Mouse (Mus musculus) ovary, postnatal 14 days (tissue): ENCODE results near the gene Zic1.

Source experiments
- DNase-seq: peaks from one replicate; pipeline ENCODE4 v3.0.0; 2022; ENCODE audit warnings: low spot score

The Zic1 gene

DNA sequence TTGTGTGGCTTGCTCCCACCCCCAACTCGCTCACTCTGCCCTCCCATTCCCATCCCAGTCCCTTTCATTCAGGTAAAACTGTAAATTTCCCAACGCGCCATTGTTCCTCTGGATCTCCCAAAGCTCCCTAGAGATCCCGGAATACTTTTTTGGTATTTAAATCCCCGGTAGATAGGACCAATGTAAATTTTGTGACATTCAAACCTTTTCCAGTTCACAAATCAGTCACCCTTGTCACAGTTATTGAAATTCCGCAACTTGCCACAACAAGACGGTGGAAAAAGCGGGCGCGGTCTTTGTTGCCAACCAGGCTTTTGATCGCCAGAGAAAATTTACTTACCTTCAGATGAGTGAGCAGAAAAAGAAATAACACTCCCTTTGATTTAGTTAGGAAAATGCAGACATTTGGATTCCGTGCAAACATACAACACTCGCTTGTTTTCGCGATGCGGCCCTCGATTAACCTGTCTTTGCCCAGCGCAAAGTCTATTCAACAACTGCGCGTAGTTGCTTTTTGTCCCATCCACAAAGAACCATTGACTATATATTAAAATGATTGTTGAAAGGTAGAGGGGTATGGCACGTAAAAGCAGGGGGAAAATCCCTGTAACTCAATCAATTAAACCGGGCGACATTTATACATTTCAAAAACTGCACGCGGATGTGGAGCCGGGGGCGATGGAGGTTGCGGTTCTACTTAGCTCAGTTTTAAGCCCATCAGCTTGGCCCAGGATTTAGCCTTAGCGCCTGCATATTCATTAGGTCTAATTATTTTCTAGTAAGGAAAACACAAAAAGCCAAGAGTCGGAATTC lies 1.6 kb upstream of the Zic1 start:
- no peak for DNase-seq

- DNase-seq = no peak
These were observed 802 bp upstream of the Zic1 start for GRCm38 (mm10) chr9:91366226-91366998.

GRCm38 (mm10) chr9:91364971-91365501 lies 574 bp downstream of the Zic1 start:
- no peak for DNase-seq

GRCm38 (mm10) chr9:91364127-91364970 lies 1.3 kb downstream of the Zic1 start:
- DNase-seq = no peak

DNA sequence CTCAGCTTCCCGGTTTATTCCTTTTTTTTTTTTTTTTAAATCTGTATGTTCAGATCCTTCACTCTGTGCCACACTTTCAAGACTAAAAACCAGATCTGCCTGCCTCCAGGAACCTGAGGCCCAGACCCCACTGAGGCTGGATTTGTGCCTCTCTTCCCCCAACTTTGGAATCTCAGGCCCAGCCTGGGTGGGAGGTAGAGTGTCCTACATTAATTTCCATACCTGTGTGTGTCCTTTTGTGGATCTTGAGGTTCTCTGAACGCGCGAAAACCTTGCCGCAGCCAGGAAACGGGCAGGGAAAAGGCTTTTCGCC lies 1.8 kb downstream of the Zic1 start:
- DNase-seq = no peak

DNA sequence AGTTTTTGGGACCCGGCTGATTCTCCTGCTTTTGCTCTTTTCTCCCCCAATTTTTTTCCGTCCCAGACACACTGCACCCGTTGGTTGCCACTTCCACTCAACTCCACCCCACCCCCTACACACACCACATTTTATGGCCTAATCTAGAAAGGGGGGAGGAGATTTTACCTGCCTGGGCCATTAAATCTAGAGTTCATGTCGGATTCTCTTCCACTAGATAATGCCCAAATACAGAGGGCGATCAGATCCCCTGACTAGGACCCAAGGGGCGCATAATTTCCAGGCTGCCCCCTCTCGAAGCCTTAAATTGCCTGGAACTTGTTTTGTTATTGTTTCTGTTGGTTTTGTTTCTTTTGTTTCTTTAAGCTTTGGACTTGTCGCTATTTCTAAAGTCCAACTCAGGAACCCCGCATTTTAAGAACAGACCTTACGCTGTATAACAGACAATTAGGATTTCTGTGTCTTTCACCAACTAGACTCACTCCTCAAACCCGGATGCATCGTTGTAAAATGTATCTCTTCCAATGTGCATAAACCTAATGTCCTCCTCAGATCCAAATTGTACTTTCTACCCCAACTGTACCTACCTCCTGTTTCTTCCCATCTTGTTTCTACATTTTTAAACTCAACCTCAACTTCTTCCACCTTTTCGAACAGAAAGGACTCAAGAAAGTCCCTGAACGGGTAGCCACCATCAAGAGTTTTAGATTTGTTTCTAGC lies 2.4 kb downstream of the Zic1 start:
- DNase-seq = no peak

- DNase-seq = no peak
These were observed 3.6 kb downstream of the Zic1 start, which contains the start of gene Zic4 for GRCm38 (mm10) chr9:91361856-91362601. Gene Zic4 (plus strand): TSS chr9:91362413.

DNA sequence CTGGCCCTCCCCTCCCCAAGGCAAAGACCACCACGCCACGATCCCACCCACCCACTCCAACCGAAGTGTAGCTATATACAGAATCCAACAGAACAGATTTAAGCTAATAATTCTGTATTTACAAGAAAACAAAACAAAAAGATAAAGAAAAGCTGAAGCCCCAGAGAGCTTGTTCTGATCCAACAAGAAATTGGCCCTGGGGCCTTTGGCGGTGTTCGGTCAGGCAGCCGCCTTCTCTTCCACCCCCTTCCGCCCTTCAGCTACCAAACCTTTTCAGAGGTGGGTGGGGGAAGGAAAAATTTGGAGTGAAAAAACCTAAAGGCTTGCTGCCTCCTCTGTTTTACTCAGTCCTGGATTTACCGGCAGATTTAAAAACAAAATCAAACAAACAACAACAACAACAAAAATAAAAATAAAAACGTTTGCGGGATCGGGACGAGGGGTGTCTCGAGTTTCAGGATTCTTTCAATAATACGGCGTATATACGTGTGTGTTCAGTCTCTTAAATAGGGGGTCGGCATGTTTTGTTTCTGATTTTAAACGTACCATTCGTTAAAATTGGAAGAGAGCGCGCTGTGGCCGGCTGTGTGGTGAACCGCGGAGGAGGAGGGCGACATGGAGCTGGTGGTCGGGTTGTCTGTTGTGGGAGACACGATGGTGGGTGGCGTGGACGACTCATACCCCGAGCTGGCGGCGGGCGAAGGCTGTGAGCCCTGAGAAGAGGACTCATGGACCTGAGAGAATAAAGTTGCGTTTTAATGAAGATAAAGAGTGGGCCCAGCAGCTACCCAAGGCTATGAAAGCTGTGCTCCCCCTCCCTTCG lies 4.4 kb downstream of the Zic1 start:
- DNase-seq = no peak

- no peak for DNase-seq
These were observed 5.2 kb downstream of the Zic1 start for GRCm38 (mm10) chr9:91360151-91361032.

GRCm38 (mm10) chr9:91358851-91359687 lies 6.5 kb downstream of the Zic1 start:
- no peak for DNase-seq

DNA sequence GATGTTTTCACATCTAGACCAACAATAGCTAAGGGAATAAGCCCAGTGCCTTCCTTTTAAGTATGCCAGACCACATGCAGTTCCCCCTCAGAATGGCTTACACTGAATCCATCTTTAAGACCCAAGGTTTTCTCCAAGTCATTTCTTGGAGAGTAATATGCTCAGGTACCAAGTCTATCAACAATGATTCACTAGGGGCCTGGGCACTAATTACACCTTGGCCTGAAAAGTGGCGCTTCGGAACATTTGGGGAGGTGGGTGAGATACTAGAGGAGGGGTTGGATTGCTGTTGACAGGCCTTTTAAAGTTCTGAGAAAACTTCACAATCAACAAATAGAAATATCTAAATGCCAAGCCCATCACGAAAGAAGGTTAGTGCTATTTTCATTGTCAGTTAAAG lies 8.3 kb downstream of the Zic1 start:
- DNase-seq = no peak

- no peak for DNase-seq
These were observed 9.3 kb downstream of the Zic1 start for GRCm38 (mm10) chr9:91356353-91356740.

DNA sequence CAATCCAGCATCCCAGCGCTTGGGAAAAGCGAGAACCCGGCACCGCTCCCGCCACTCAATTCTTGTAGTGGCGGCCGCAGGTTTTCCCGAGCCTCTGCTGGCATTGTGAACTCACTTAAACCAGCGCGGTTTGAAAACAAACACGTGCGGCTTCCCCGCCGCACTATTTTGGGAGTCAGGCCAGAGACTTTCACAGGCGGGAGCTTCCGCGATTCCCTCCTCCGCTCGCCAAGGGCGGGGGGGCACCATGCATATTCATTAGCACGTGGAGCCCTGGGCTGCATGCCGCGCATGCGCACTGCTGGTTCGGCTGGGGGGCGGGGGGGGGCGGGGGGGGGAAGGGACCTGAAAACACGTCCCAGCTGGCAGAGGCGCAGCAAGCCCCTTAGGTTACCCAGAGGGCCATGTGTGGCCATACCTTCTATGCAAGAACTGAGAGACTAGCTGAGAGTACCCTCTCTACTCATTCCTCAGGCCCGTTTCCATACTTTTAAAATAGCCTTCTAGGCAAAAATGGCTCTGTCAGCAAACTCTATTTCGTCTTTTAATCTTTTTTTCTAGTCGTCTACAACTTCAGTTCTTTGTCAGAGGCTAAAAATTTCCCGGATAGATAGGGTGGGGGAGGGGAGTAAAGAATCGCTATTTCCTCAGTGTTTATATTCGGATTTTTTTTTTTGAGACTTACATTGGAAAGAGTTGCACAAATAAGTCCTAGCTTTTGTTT lies 9.8 kb downstream of the Zic1 start:
- no peak for DNase-seq

GRCm38 (mm10) chr9:91355270-91355589 lies 10.4 kb downstream of the Zic1 start:
- no peak for DNase-seq

DNA sequence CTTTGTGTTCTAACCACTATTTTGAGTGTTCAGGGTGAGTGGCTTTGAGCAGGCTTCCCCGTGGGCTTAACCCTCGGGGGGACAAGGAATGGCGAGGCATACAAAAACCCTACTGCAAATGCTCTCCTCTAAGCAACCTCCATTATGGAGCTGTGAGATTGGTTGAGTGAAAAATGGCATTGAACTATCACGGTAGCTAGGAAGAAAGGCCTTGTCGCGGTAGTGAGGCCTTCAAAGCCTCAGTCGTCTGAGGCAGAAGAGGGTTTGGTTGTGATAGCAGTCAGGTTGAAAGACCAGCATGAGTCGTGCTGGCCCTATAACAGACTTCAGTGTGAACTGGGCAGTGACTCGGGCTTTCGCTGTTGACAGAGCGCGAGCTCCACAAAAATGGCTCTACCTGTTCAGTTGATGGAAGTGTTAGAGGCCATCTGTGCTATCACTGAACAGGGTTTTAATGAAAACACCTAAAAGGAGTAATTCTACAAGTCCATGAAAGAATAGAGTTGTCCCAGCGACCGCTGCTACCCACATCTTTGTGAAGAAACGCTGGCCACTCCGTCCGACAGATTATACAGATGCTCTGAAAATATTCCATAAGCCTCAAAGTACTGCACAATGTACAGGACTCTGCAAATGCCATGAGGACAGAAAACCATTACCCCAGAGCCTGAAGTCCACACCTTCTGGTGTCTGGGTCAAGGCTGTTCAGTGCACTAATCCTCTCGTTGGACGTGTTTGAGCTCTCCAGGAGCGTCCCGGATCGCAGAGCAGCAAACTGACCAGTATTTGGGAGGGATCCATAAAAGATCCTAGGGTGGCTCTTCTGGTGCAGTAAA lies 11.0 kb downstream of the Zic1 start:
- DNase-seq = no peak

DNA sequence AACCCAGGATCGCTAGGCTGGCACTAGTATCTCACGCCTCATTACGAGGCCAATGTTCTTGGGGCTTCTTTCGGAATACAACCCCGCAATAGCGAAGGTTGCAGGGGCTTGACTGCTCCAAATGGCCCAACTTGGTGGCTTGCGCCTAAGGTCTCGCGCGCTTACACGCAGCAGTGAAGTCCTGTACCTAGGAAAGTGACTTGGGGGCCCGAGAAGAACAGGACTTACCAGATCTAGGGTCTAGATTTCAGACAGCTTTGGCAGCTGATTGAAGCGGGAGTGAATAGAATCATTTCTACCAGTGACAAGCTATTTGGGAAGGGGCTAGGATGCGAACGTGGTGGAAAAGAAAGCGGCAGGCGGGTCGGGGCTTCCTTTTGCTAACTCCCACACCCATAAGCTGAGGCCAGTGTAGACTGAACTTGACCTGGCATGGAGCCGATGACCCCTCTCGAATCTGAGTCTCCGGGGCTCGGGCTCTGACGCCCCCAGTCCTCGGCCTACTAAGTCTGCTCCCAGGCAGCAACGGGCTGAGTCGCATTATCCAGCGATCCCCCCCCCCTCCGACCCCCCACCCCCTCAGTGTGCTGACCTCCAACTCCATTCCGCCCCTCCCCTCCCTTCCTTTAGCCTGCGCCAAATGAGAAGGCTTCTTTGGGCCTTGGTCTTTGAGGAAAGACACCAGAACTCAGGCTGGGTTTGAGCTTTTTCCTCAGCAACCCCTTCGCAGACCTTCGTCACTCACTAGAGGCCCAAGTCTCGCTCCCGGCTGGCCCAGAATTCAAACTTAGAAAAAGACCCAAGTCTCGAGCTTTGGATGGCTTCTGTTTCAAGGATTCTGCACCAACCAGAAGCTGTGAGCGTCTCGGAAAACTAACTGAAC lies 11.8 kb downstream of the Zic1 start:
- no peak for DNase-seq
